In genomic region chr4:148131497-148132081, GRCm38 (mm10) we compare ENCODE assay signal across 8 mouse cellular contexts. TPM values are rescaled to one million over a fixed set of nuclear protein-coding genes. Genes with fewer than 3 reads are reported as not detected.
DNase-seq lines count a peak whose midpoint lies in the region; ATAC-seq lines count a peak whose summit lies in the region.

No protein-coding gene starts in this region.

- peak; percentile 53 for DNase-seq in left cerebral cortex, postnatal 4 days
- DNase-seq in left cerebral cortex, adult 8-10 months (ENCODE audit: low spot score in 2 of 2) = no peak
- DNase-seq in intestine, embryonic 14.5 days (ENCODE audit: low spot score) = peak; percentile 71
- no peak for DNase-seq in gastrocnemius, postnatal 10 days

- intact Hi-C loops in left cerebral cortex, postnatal 4 days (cut with DNase I) = no loop called here

- H3K9me3 ChIP-seq in embryonic facial prominence, embryonic 12.5 days = no peaks in the 10 kb centered on the region
- H3K9me3 ChIP-seq in intestine, embryonic 14.5 days (ENCODE audit: control insufficient read depth, low read length) = no peaks in the 10 kb centered on the region
- H3K9me3 ChIP-seq in neural tube, embryonic 15.5 days (replicated peaks) = no peaks in the 10 kb centered on the region

- peak overlapping the region; percentile 80 for H3K4me3 ChIP-seq in embryonic facial prominence, embryonic 12.5 days
- H3K4me3 ChIP-seq in intestine, embryonic 14.5 days (ENCODE audit: low read depth, low read length) = peak overlapping the region; percentile 57
- H3K4me3 ChIP-seq in neural tube, embryonic 15.5 days (replicated peaks) = peak overlapping the region; percentile 61

- no peaks in the 10 kb centered on the region for H3K36me3 ChIP-seq in embryonic facial prominence, embryonic 12.5 days
- no peaks in the 10 kb centered on the region for H3K36me3 ChIP-seq in intestine, embryonic 14.5 days (ENCODE audit: control insufficient read depth, insufficient read depth, low read length)
- no peaks in the 10 kb centered on the region for H3K36me3 ChIP-seq in neural tube, embryonic 15.5 days

- under 1% methylated on average over 21 of the region's 21 CpGs for WGBS in embryonic facial prominence, embryonic 12.5 days
- WGBS in intestine, embryonic 14.5 days = 3% methylated on average over 21 of the region's 21 CpGs
- WGBS in neural tube, embryonic 15.5 days = 0% methylated on average over 21 of the region's 21 CpGs

- peak overlapping the region; percentile 88 for H3K9ac ChIP-seq in embryonic facial prominence, embryonic 12.5 days
- no peak overlapping the region for H3K9ac ChIP-seq in intestine, embryonic 14.5 days (ENCODE audit: low read length)
- H3K9ac ChIP-seq in neural tube, embryonic 15.5 days (replicated peaks) = peak overlapping the region; percentile 78

- peaks cover 28% of the 10 kb centered on the region for H3K27me3 ChIP-seq in embryonic facial prominence, embryonic 12.5 days
- peaks cover 44% of the 10 kb centered on the region for H3K27me3 ChIP-seq in intestine, embryonic 14.5 days (replicated peaks; ENCODE audit: control insufficient read depth, insufficient read depth, low read length)
- H3K27me3 ChIP-seq in neural tube, embryonic 15.5 days (replicated peaks) = no peaks in the 10 kb centered on the region

- peaks cover 6% of the 10 kb centered on the region; the same call in 1 of the 2 replicates for H3K4me1 ChIP-seq in embryonic facial prominence, embryonic 12.5 days
- H3K4me1 ChIP-seq in intestine, embryonic 14.5 days (replicated peaks; ENCODE audit: control insufficient read depth, insufficient read depth, low read length) = no peaks in the 10 kb centered on the region
- H3K4me1 ChIP-seq in neural tube, embryonic 15.5 days = peaks cover 44% of the 10 kb centered on the region

- ATAC-seq in embryonic facial prominence, embryonic 12.5 days (ENCODE audit: insufficient number of reproducible peaks, insufficient read depth, low FRiP score, low TSS enrichment) = 0 out of 2 replicates have a peak, but pooled peaks have one; percentile 14
- ATAC-seq in intestine, embryonic 14.5 days (replicated peaks; ENCODE audit: low FRiP score, low TSS enrichment, low read depth) = no peak
- peak; percentile 53 for ATAC-seq in neural tube, embryonic 15.5 days (ENCODE audit: low FRiP score)
- ATAC-seq in granulocyte monocyte progenitor cell, adult 5-6 weeks (replicated peaks; ENCODE audit: poor library complexity, severe bottlenecking) = no peak
- no peak for ATAC-seq in megakaryocyte progenitor cell, adult 5-6 weeks (replicated peaks; ENCODE audit: poor library complexity)

- peak overlapping the region; percentile 90 for H3K4me2 ChIP-seq in embryonic facial prominence, embryonic 12.5 days (replicated peaks)
- peak overlapping the region; percentile 98 for H3K4me2 ChIP-seq in intestine, embryonic 14.5 days (ENCODE audit: low read length)
- peak overlapping the region; percentile 68 for H3K4me2 ChIP-seq in neural tube, embryonic 15.5 days

- H3K27ac ChIP-seq in embryonic facial prominence, embryonic 12.5 days = peak overlapping the region; percentile 81
- H3K27ac ChIP-seq in intestine, embryonic 14.5 days (ENCODE audit: low read depth) = no peak overlapping the region
- peak overlapping the region; percentile 87 for H3K27ac ChIP-seq in neural tube, embryonic 15.5 days (replicated peaks)

RNA-seq across cellular contexts. Expression of gene Draxin, which starts 1.1 kb away (rescaled TPM):
- 10 to 100 TPM; 41.9 to 46.4 TPM for total RNA-seq in left cerebral cortex, postnatal 4 days (2021)
- total RNA-seq in left cerebral cortex, adult 8-10 months (2022) = under 1 TPM; 0.23 to 0.38 (median 0.30) TPM
- polyA plus RNA-seq in embryonic facial prominence, embryonic 12.5 days (2016; fragmentation: Nextera tagmentation; extraction: Ambion mirVana) = 1.7 and 1.8 TPM in 2 replicates
- 0.19 and 0.34 TPM in 2 replicates for polyA plus RNA-seq in intestine, embryonic 14.5 days (2014; fragmentation: Nextera tagmentation; extraction: Ambion mirVana)
- 7.3 and 10.4 TPM in 2 replicates for polyA plus RNA-seq in neural tube, embryonic 15.5 days (2015; fragmentation: Nextera tagmentation; extraction: Ambion mirVana)
- total RNA-seq in gastrocnemius, postnatal 10 days (2021) = under 1 TPM; 0.16 to 0.23 TPM
- total RNA-seq in granulocyte monocyte progenitor cell, adult 5-6 weeks (2014; fragmentation: Nextera tagmentation) = not detected in 2 replicates
- 0.05 TPM in 1 of 2 replicates, not detected in the other for total RNA-seq in granulocyte monocyte progenitor cell, adult 5-6 weeks (2017)
- total RNA-seq in megakaryocyte progenitor cell, adult 5-6 weeks (2015) = not detected in 2 replicates
- total RNA-seq in megakaryocyte progenitor cell, adult 5-6 weeks (2017) = not detected in 2 replicates

RNA-seq across cellular contexts. Expression of gene Mad2l2, which starts 1.4 kb away (rescaled TPM):
- 10 to 100 TPM; 53.0 to 55.4 TPM for total RNA-seq in left cerebral cortex, postnatal 4 days (2021)
- 10 to 100 TPM; 15.8 to 18.8 (median 16.4) TPM for total RNA-seq in left cerebral cortex, adult 8-10 months (2022)
- 80.2 and 87.3 TPM in 2 replicates for polyA plus RNA-seq in embryonic facial prominence, embryonic 12.5 days (2016; fragmentation: Nextera tagmentation; extraction: Ambion mirVana)
- 47.5 and 48.1 TPM in 2 replicates for polyA plus RNA-seq in intestine, embryonic 14.5 days (2014; fragmentation: Nextera tagmentation; extraction: Ambion mirVana)
- 99.2 and 99.9 TPM in 2 replicates for polyA plus RNA-seq in neural tube, embryonic 15.5 days (2015; fragmentation: Nextera tagmentation; extraction: Ambion mirVana)
- 10 to 100 TPM; 11.9 to 14.3 TPM for total RNA-seq in gastrocnemius, postnatal 10 days (2021)
- total RNA-seq in granulocyte monocyte progenitor cell, adult 5-6 weeks (2014; fragmentation: Nextera tagmentation) = 27.7 and 36.6 TPM in 2 replicates
- total RNA-seq in granulocyte monocyte progenitor cell, adult 5-6 weeks (2017) = 4.3 and 10.0 TPM in 2 replicates
- total RNA-seq in megakaryocyte progenitor cell, adult 5-6 weeks (2015) = 28.7 and 34.0 TPM in 2 replicates
- 6.6 and 8.1 TPM in 2 replicates for total RNA-seq in megakaryocyte progenitor cell, adult 5-6 weeks (2017)

RNA-seq across cellular contexts. Expression of gene Fbxo6, which starts 20.4 kb away (rescaled TPM):
- total RNA-seq in left cerebral cortex, postnatal 4 days (2021) = 10 to 100 TPM; 21.2 to 21.8 TPM
- total RNA-seq in left cerebral cortex, adult 8-10 months (2022) = 10 to 100 TPM; 30.7 to 39.0 (median 36.2) TPM
- 10.6 and 10.8 TPM in 2 replicates for polyA plus RNA-seq in embryonic facial prominence, embryonic 12.5 days (2016; fragmentation: Nextera tagmentation; extraction: Ambion mirVana)
- polyA plus RNA-seq in intestine, embryonic 14.5 days (2014; fragmentation: Nextera tagmentation; extraction: Ambion mirVana) = 12.6 and 13.2 TPM in 2 replicates
- 20.6 and 21.9 TPM in 2 replicates for polyA plus RNA-seq in neural tube, embryonic 15.5 days (2015; fragmentation: Nextera tagmentation; extraction: Ambion mirVana)
- 10 to 100 TPM; 21.3 to 22.8 TPM for total RNA-seq in gastrocnemius, postnatal 10 days (2021)
- 19.1 and 33.4 TPM in 2 replicates for total RNA-seq in granulocyte monocyte progenitor cell, adult 5-6 weeks (2014; fragmentation: Nextera tagmentation)
- total RNA-seq in granulocyte monocyte progenitor cell, adult 5-6 weeks (2017) = 5.6 and 13.8 TPM in 2 replicates
- 19.6 and 20.1 TPM in 2 replicates for total RNA-seq in megakaryocyte progenitor cell, adult 5-6 weeks (2015)
- 9.1 and 11.5 TPM in 2 replicates for total RNA-seq in megakaryocyte progenitor cell, adult 5-6 weeks (2017)

RNA-seq across cellular contexts. Expression of gene Fbxo44, which starts 28.7 kb away (rescaled TPM):
- 10 to 100 TPM; 56.2 to 66.9 TPM for total RNA-seq in left cerebral cortex, postnatal 4 days (2021)
- total RNA-seq in left cerebral cortex, adult 8-10 months (2022) = 100 to 1,000 TPM; 142 to 153 (median 149) TPM
- polyA plus RNA-seq in embryonic facial prominence, embryonic 12.5 days (2016; fragmentation: Nextera tagmentation; extraction: Ambion mirVana) = 19.7 and 23.6 TPM in 2 replicates
- 13.3 and 14.2 TPM in 2 replicates for polyA plus RNA-seq in intestine, embryonic 14.5 days (2014; fragmentation: Nextera tagmentation; extraction: Ambion mirVana)
- polyA plus RNA-seq in neural tube, embryonic 15.5 days (2015; fragmentation: Nextera tagmentation; extraction: Ambion mirVana) = 89.4 and 104 TPM in 2 replicates
- total RNA-seq in gastrocnemius, postnatal 10 days (2021) = 1 to 10 TPM in 1 of 2 experiments, under 1 TPM in 1; 0.75 to 1.6 TPM
- 2.0 and 2.8 TPM in 2 replicates for total RNA-seq in granulocyte monocyte progenitor cell, adult 5-6 weeks (2014; fragmentation: Nextera tagmentation)
- 0.26 and 2.1 TPM in 2 replicates for total RNA-seq in granulocyte monocyte progenitor cell, adult 5-6 weeks (2017)
- 1.0 and 3.0 TPM in 2 replicates for total RNA-seq in megakaryocyte progenitor cell, adult 5-6 weeks (2015)
- total RNA-seq in megakaryocyte progenitor cell, adult 5-6 weeks (2017) = 0.81 and 1.6 TPM in 2 replicates

RNA-seq across cellular contexts. Expression of gene Fbxo2, which starts 28.8 kb away (rescaled TPM):
- total RNA-seq in left cerebral cortex, postnatal 4 days (2021) = 10 to 100 TPM; 10.7 to 13.4 TPM
- 100 to 1,000 TPM; 109 to 123 (median 113) TPM for total RNA-seq in left cerebral cortex, adult 8-10 months (2022)
- 4.1 and 4.7 TPM in 2 replicates for polyA plus RNA-seq in embryonic facial prominence, embryonic 12.5 days (2016; fragmentation: Nextera tagmentation; extraction: Ambion mirVana)
- polyA plus RNA-seq in intestine, embryonic 14.5 days (2014; fragmentation: Nextera tagmentation; extraction: Ambion mirVana) = 0.50 and 0.65 TPM in 2 replicates
- polyA plus RNA-seq in neural tube, embryonic 15.5 days (2015; fragmentation: Nextera tagmentation; extraction: Ambion mirVana) = 17.2 and 19.0 TPM in 2 replicates
- total RNA-seq in gastrocnemius, postnatal 10 days (2021) = under 1 TPM in 1 of 2 experiments, not detected in 1; 0.31 TPM
- not detected in 2 replicates for total RNA-seq in granulocyte monocyte progenitor cell, adult 5-6 weeks (2014; fragmentation: Nextera tagmentation)
- total RNA-seq in granulocyte monocyte progenitor cell, adult 5-6 weeks (2017) = not detected in 2 replicates
- total RNA-seq in megakaryocyte progenitor cell, adult 5-6 weeks (2015) = not detected in 2 replicates
- not detected in 2 replicates for total RNA-seq in megakaryocyte progenitor cell, adult 5-6 weeks (2017)

Comparison
In these comparisons a context has a peak if more than half of its experiments do, and no peak if none do; other contexts are left out.
1. DNase-seq: peak in left cerebral cortex, postnatal 4 days (single experiment) and intestine, embryonic 14.5 days (single experiment); none in left cerebral cortex, adult 8-10 months (0 of 2) and gastrocnemius, postnatal 10 days (single experiment).
2. RNA of gene Draxin, which starts 1.1 kb away (total RNA-seq): 41.9 to 46.4 TPM in left cerebral cortex, postnatal 4 days; 0.23 to 0.38 TPM in left cerebral cortex, adult 8-10 months, 0.16 to 0.23 TPM in gastrocnemius, postnatal 10 days, 0.05 TPM in granulocyte monocyte progenitor cell, adult 5-6 weeks and not detected in megakaryocyte progenitor cell, adult 5-6 weeks; every median in the first group is over 10 times any median in the second.
3. ATAC-seq: peak in embryonic facial prominence, embryonic 12.5 days (single experiment) and neural tube, embryonic 15.5 days (single experiment); none in intestine, embryonic 14.5 days (single experiment), granulocyte monocyte progenitor cell, adult 5-6 weeks (single experiment) and megakaryocyte progenitor cell, adult 5-6 weeks (single experiment).
4. Peak in every context shown above with its lines, with median percentiles within 50 percentile points of each other: H3K4me2 ChIP-seq and H3K4me3 ChIP-seq.